Mouse (Mus musculus) stomach, postnatal 0 days (tissue): Measurements from ENCODE around the gene Arhgap1.

Experiments used
- CTCF ChIP-seq: IDR thresholded peaks from 2 replicates; pipeline ENCODE4 v1.5.1; 2016; ENCODE audit warnings: antibody characterized with exemption, low read depth, mild to moderate bottlenecking, moderate library complexity
- EP300 ChIP-seq: optimal IDR thresholded peaks from 2 replicates; pipeline ENCODE3; 2016; ENCODE audit warnings: antibody characterized with exemption

DNA sequence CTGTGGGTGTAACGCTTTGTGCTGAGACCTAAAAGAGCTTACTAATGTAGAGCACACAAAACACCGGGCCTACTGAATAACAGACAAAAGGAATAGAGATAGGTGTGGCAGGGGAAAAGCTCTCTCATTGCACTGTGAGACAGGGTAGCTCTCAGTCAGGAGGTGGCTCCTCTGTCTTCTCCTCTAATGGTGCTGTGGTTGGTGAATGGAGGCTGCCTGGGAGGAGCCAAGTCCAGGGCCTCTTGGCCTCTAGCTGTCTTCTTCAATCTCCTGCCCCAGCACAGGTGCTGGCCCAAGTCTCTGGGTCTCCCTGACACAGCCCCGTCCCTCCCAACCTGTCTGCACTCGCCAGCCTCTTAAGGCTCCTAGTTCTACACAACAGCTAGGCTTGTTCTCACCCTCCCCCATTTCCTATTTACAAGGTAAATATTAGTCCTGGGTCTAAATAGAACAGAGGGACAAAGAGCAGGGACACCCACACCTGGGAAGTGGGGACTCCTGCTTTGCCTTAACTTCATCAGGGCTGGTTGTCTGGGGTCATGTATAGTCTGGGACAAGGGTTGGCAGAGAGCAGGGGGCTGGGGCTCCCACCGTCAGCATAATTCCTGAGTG, 12.8 kb upstream of the Arhgap1 start:
- no peak for TF ChIP-seq CTCF
- no peak for TF ChIP-seq EP300
